ENCODE assay signal across 21 mouse cellular contexts in genomic region chr2:143192256-143193164, GRCm38 (mm10).
DNase-seq lines count a peak whose midpoint lies in the region; ATAC-seq and TF ChIP-seq lines count a peak whose summit lies in the region.
"Had no signal": no experiment of that assay in that cellular context is flagged by ENCODE, and none has a peak within 500 bp of the region (broad histone marks: within the 10 kb centered on the region; RNA-seq: fewer than 3 reads in every experiment).

No protein-coding gene starts in this region.

- H3K4me3 ChIP-seq in forebrain, embryonic 11.5 days (ENCODE audit: low read depth, low read length) = no peak overlapping the region
- no peak overlapping the region for H3K4me3 ChIP-seq in forebrain, embryonic 10.5 days
- no peak overlapping the region for H3K4me3 ChIP-seq in hindbrain, embryonic 14.5 days (replicated peaks; ENCODE audit: low read length)
- H3K4me3 ChIP-seq in midbrain, embryonic 13.5 days (replicated peaks) = no peak overlapping the region
- H3K4me3 ChIP-seq in limb, embryonic 10.5 days = no peak overlapping the region
- H3K4me3 ChIP-seq: embryonic facial prominence, embryonic 12.5 days; erythroblast, embryonic 14.5 days; liver, embryonic 15.5 days; neural tube, embryonic 12.5 days had no signal

- no peaks in the 10 kb centered on the region for H3K27me3 ChIP-seq in forebrain, embryonic 11.5 days (ENCODE audit: control insufficient read depth, insufficient read depth, low read length)
- no peaks in the 10 kb centered on the region for H3K27me3 ChIP-seq in forebrain, embryonic 10.5 days (ENCODE audit: poor library complexity, severe bottlenecking)
- H3K27me3 ChIP-seq in hindbrain, embryonic 14.5 days (ENCODE audit: control insufficient read depth, insufficient read depth, low read length) = no peaks in the 10 kb centered on the region
- no peaks in the 10 kb centered on the region for H3K27me3 ChIP-seq in midbrain, embryonic 13.5 days
- no peaks in the 10 kb centered on the region for H3K27me3 ChIP-seq in limb, embryonic 10.5 days (ENCODE audit: low read depth, poor library complexity, severe bottlenecking)
- H3K27me3 ChIP-seq: embryonic facial prominence, embryonic 12.5 days; liver, embryonic 15.5 days; neural tube, embryonic 12.5 days had no signal

- 51% methylated on average over 8 of the region's 8 CpGs for WGBS in forebrain, embryonic 11.5 days
- 48% methylated on average over 8 of the region's 8 CpGs for WGBS in forebrain, embryonic 10.5 days
- 29% methylated on average over 8 of the region's 8 CpGs for WGBS in hindbrain, embryonic 14.5 days
- WGBS in midbrain, embryonic 13.5 days = 23% methylated on average over 8 of the region's 8 CpGs
- 69% methylated on average over 8 of the region's 8 CpGs for WGBS in limb, embryonic 10.5 days

- TF ChIP-seq POLR2A in brain, embryonic 14.5 days (IDR thresholded peaks at IDR 0.05; ENCODE audit: borderline replicate concordance, extremely low read depth, insufficient read depth, insufficient read length, poor library complexity, severe bottlenecking) = no peak

- H3K9me3 ChIP-seq in forebrain, embryonic 11.5 days (ENCODE audit: control insufficient read depth, low read length) = no peaks in the 10 kb centered on the region
- H3K9me3 ChIP-seq in forebrain, embryonic 10.5 days = no peaks in the 10 kb centered on the region
- no peaks in the 10 kb centered on the region for H3K9me3 ChIP-seq in hindbrain, embryonic 14.5 days (ENCODE audit: control insufficient read depth, low read length)
- H3K9me3 ChIP-seq in midbrain, embryonic 13.5 days = no peaks in the 10 kb centered on the region
- H3K9me3 ChIP-seq in limb, embryonic 10.5 days (replicated peaks) = no peaks in the 10 kb centered on the region
- H3K9me3 ChIP-seq: embryonic facial prominence, embryonic 12.5 days; liver, embryonic 15.5 days; neural tube, embryonic 12.5 days had no signal

- ATAC-seq in forebrain, embryonic 11.5 days (replicated peaks; ENCODE audit: low FRiP score) = peak; percentile 49; the same call in 1 of the 2 replicates
- ATAC-seq in hindbrain, embryonic 14.5 days (ENCODE audit: low FRiP score) = peak; percentile 53; the same call in 1 of the 2 replicates
- ATAC-seq in midbrain, embryonic 13.5 days = peak; percentile 90
- ATAC-seq: intestine, postnatal 0 days had no signal

- no peaks in the 10 kb centered on the region for H3K4me1 ChIP-seq in forebrain, embryonic 11.5 days (replicated peaks; ENCODE audit: control insufficient read depth, insufficient read depth, low read length)
- peaks cover 9% of the 10 kb centered on the region for H3K4me1 ChIP-seq in forebrain, embryonic 10.5 days
- no peaks in the 10 kb centered on the region for H3K4me1 ChIP-seq in hindbrain, embryonic 14.5 days (replicated peaks; ENCODE audit: control insufficient read depth, insufficient read depth, low read length)
- H3K4me1 ChIP-seq in midbrain, embryonic 13.5 days (replicated peaks) = peaks cover 13% of the 10 kb centered on the region
- H3K4me1 ChIP-seq in limb, embryonic 10.5 days = no peaks in the 10 kb centered on the region
- H3K4me1 ChIP-seq: embryonic facial prominence, embryonic 12.5 days; liver, embryonic 15.5 days; neural tube, embryonic 12.5 days had no signal

- TF ChIP-seq CTCF in brain, embryonic 14.5 days (IDR thresholded peaks at IDR 0.05; ENCODE audit: borderline replicate concordance, extremely low read depth, insufficient read depth, insufficient read length) = no peak

- no peaks in the 10 kb centered on the region for H3K36me3 ChIP-seq in forebrain, embryonic 11.5 days (ENCODE audit: control insufficient read depth, insufficient read depth, low read length)
- H3K36me3 ChIP-seq in forebrain, embryonic 10.5 days (replicated peaks) = no peaks in the 10 kb centered on the region
- no peaks in the 10 kb centered on the region for H3K36me3 ChIP-seq in hindbrain, embryonic 14.5 days (replicated peaks; ENCODE audit: control insufficient read depth, insufficient read depth)
- H3K36me3 ChIP-seq in midbrain, embryonic 13.5 days = no peaks in the 10 kb centered on the region
- no peaks in the 10 kb centered on the region for H3K36me3 ChIP-seq in limb, embryonic 10.5 days
- H3K36me3 ChIP-seq: embryonic facial prominence, embryonic 12.5 days; G1E; liver, embryonic 15.5 days; neural tube, embryonic 12.5 days had no signal

- no peak overlapping the region for H3K27ac ChIP-seq in forebrain, embryonic 11.5 days (ENCODE audit: low read depth, low read length)
- H3K27ac ChIP-seq in forebrain, embryonic 10.5 days = no peak overlapping the region
- peak overlapping the region; percentile 73 for H3K27ac ChIP-seq in hindbrain, embryonic 14.5 days
- H3K27ac ChIP-seq in midbrain, embryonic 13.5 days = peak overlapping the region; percentile 88
- no peak overlapping the region for H3K27ac ChIP-seq in limb, embryonic 10.5 days
- H3K27ac ChIP-seq: embryonic facial prominence, embryonic 12.5 days; liver, embryonic 15.5 days; macrophage; neural tube, embryonic 12.5 days; stomach, postnatal 0 days had no signal

- no peak overlapping the region for H3K9ac ChIP-seq in forebrain, embryonic 11.5 days (ENCODE audit: low read length)
- no peak overlapping the region for H3K9ac ChIP-seq in hindbrain, embryonic 14.5 days
- H3K9ac ChIP-seq in midbrain, embryonic 13.5 days (replicated peaks) = no peak overlapping the region
- H3K9ac ChIP-seq: embryonic facial prominence, embryonic 12.5 days; liver, embryonic 15.5 days; neural tube, embryonic 12.5 days had no signal

- no peak overlapping the region for H3K4me2 ChIP-seq in forebrain, embryonic 11.5 days (ENCODE audit: low read depth, low read length, severe bottlenecking)
- no peak overlapping the region for H3K4me2 ChIP-seq in hindbrain, embryonic 14.5 days (replicated peaks)
- H3K4me2 ChIP-seq in midbrain, embryonic 13.5 days (replicated peaks) = peak overlapping the region; percentile 4
- H3K4me2 ChIP-seq: embryonic facial prominence, embryonic 12.5 days; liver, embryonic 15.5 days; neural tube, embryonic 12.5 days had no signal

- DNase-seq in forebrain, embryonic 11.5 days (ENCODE audit: low spot score) = no peak
- DNase-seq in forebrain, embryonic 10.5 days (ENCODE audit: extremely low spot score, low spot score) = no peak
- peak; percentile 81 for DNase-seq in brain, embryonic 14.5 days (ENCODE audit: low read depth)
- DNase-seq in hindbrain, embryonic 14.5 days (ENCODE audit: low spot score) = peak; percentile 28
- DNase-seq in limb, embryonic 10.5 days (ENCODE audit: low spot score) = no peak
- no peak for DNase-seq in thymus, postnatal 36 days
- DNase-seq in testis, postnatal 10 days (ENCODE audit: low spot score) = no peak
- DNase-seq: adrenal gland, postnatal 25 days; cerebellum, adult 18-20 months; cerebellum, postnatal 36 days; gastrocnemius, postnatal 10 days; heart, adult 11 months had no signal

Comparison
In these comparisons a context has a peak if more than half of its experiments do, and no peak if none do; other contexts are left out.
1. DNase-seq: peak in brain, embryonic 14.5 days (single experiment) and hindbrain, embryonic 14.5 days (single experiment); none in forebrain, embryonic 11.5 days (single experiment), forebrain, embryonic 10.5 days (single experiment), limb, embryonic 10.5 days (single experiment), thymus, postnatal 36 days (0 of 2) and testis, postnatal 10 days (single experiment).
2. H3K27ac ChIP-seq: peak in hindbrain, embryonic 14.5 days (single experiment) and midbrain, embryonic 13.5 days (single experiment); none in forebrain, embryonic 11.5 days (single experiment), forebrain, embryonic 10.5 days (single experiment) and limb, embryonic 10.5 days (single experiment).
3. Peak in every context shown above with its lines, with median percentiles within 50 percentile points of each other: ATAC-seq.